Mouse (Mus musculus) heart, embryonic 14.5 days (tissue): ENCODE results near the gene Sik3. TPM values are rescaled to one million over a fixed set of nuclear protein-coding genes. Genes with fewer than 3 reads are reported as not detected.

ENCODE experiments used
- ATAC-seq: fragments of 200-750 bp; cut with Nextera tagmentation; 2 replicates; pipeline ENCODE4 v1.8.0; 2017; ENCODE audit warnings: low read depth, moderate TSS enrichment; ENCODE audit not compliant: insufficient number of reproducible peaks, insufficient read depth, low FRiP score
- H3K27ac ChIP-seq, 2 experiments: fragments of 200-500 bp in 1 of 2; fragments of 300-500 bp in 1 of 2; sonication (generic) in 1 of 2; replicated peaks in 1 of 2; 2 replicates each; pipeline ENCODE4 v1.5.1; 2012 to 2014; ENCODE audit warnings: low read depth in 2 of 2, low read length in 2 of 2, control low read depth in 1 of 2, mild to moderate bottlenecking in 1 of 2, mixed read lengths in 1 of 2; ENCODE audit not compliant: control insufficient read depth in 1 of 2, insufficient read depth in 1 of 2
- H3K27me3 ChIP-seq: fragments of 300-500 bp; sonication (generic); 2 replicates; pipeline ENCODE4 v1.6.1; 2014; ENCODE audit warnings: mild to moderate bottlenecking, low read length, control low read depth; ENCODE audit not compliant: control insufficient read depth, insufficient read depth
- H3K36me3 ChIP-seq: fragments of 300-500 bp; sonication (generic); 2 replicates; pipeline ENCODE4 v1.6.1; 2014; ENCODE audit warnings: mild to moderate bottlenecking, control low read depth, low read length, mixed read lengths; ENCODE audit not compliant: control insufficient read depth, insufficient read depth
- H3K4me1 ChIP-seq, 2 experiments: fragments of 200-500 bp in 1 of 2; fragments of 300-500 bp in 1 of 2; sonication (generic) in 1 of 2; 2 replicates each; pipeline ENCODE4 v1.6.1; 2012 to 2014; ENCODE audit warnings: low read length in 2 of 2, control low read depth in 1 of 2, mixed read lengths in 1 of 2; ENCODE audit not compliant: control insufficient read depth in 2 of 2, insufficient read depth in 2 of 2
- H3K4me2 ChIP-seq: fragments of 300-500 bp; sonication (generic); 2 replicates; pipeline ENCODE4 v1.6.1; 2014; ENCODE audit warnings: mild to moderate bottlenecking, low read length
- H3K4me3 ChIP-seq, 2 experiments: fragments of 200-500 bp in 1 of 2; fragments of 300-500 bp in 1 of 2; sonication (generic) in 1 of 2; 2 replicates each; pipeline ENCODE4 v1.5.1; 2012 to 2014; ENCODE audit warnings: low read length in 2 of 2, mild to moderate bottlenecking in 2 of 2, control low read depth in 1 of 2, low read depth in 1 of 2, moderate library complexity in 1 of 2; ENCODE audit not compliant: control insufficient read depth in 1 of 2, insufficient read depth in 1 of 2
- H3K9ac ChIP-seq: fragments of 300-500 bp; sonication (generic); 2 replicates; pipeline ENCODE4 v1.6.1; 2014; ENCODE audit warnings: mild to moderate bottlenecking, low read length
- H3K9me3 ChIP-seq: fragments of 300-500 bp; sonication (generic); 2 replicates; pipeline ENCODE4 v1.6.1; 2016; ENCODE audit warnings: low read length, control low read depth; ENCODE audit not compliant: control insufficient read depth
- WGBS: fragments of 180-500 bp; shearing (Covaris S2); extraction: QIAGEN DNeasy Blood & Tissue Kit; methylation state at CpG from one replicate; pipeline ENCODE4 v1.1.7; 2014; 5-methylcytosine and 5-hydroxymethylcytosine counted together
- polyA plus RNA-seq: library from polyadenylated mRNA; unstranded; fragments of >200 nt; fragmentation: Nextera tagmentation; extraction: Ambion mirVana; gene quantifications from 2 replicates; pipeline ENCODE4 v1.2.1, GENCODE M21; 2014

Gene Sik3
- polyA plus RNA-seq, 1 experiment from 2014 or later, result 14.1 TPM

GRCm38 (mm10) chr9:46016417-46016816 lies 3.8 kb downstream of the Sik3 start:
- H3K9ac ChIP-seq, result no peak overlapping the region
- peaks cover 24 to 46% of the 10 kb centered on the region in 2 experiments for H3K4me1 ChIP-seq
- no peaks in the 10 kb centered on the region for H3K27me3 ChIP-seq
- WGBS, result 69% methylated on average over 4 of the region's 4 CpGs
- H3K9me3 ChIP-seq, result no peaks in the 10 kb centered on the region
- peak overlapping the region; percentile 78 for H3K4me2 ChIP-seq
- ATAC-seq, result no peak
- peaks cover 14% of the 10 kb centered on the region; the same call in 1 of the 2 replicates for H3K36me3 ChIP-seq
- no peak overlapping the region for H3K27ac ChIP-seq
- H3K4me3 ChIP-seq, result no peak overlapping the region

DNA sequence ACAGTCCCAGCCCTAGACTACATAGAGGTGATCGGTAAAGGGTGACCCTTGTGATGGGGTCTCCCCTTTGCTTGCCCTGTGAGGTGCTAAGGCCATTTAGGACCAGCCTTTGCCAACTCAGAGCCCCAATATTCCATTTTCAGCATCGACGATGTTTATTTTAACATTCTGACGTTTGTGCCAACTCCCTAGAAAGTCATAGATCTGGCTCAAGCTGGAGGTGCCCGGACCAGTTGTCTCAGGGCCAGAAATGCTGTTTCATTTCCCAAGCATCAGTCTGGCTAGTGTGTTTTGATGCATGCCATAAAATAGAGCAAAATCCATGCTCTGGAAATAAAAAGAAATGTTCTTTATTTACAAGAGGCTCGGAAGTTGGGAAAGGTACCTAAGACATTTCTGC lies 5.7 kb downstream of the Sik3 start:
- Histone ChIP-seq H3K9me3 (no peaks in the 10 kb centered on the region), H3K27ac (no peak overlapping the region), H3K4me1 (peaks cover 21 to 39% of the 10 kb centered on the region in 2 experiments), H3K9ac (no peak overlapping the region), H3K36me3 (peaks cover 14% of the 10 kb centered on the region; the same call in 1 of the 2 replicates), H3K4me3 (no peak overlapping the region), H3K27me3 (no peaks in the 10 kb centered on the region), H3K4me2 (no peak overlapping the region)
- 90% methylated on average over 6 of the region's 6 CpGs for WGBS
- no peak for ATAC-seq

DNA sequence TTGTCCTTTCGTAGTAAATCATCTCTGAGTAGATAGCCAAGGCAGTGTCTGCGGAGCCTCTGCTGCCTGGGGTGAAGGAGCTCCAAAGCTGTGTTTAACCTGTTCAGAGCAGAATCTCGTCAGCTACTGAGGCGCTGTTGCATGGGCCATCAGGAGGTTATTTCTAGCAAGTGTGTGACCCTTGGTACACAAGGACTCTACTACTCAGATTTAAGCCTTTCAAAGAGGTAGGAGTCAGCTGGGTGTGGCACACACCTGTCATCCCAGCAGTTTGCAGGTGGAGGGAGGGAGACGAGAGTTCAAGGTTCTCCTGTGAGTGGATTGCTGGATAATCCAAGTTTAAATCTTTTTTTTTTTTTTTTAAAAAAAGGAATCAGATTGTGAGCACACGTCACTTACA lies 7.4 kb downstream of the Sik3 start:
- 79% methylated on average over 6 of the region's 6 CpGs for WGBS
- Histone ChIP-seq H3K27ac (no peak overlapping the region), H3K27me3 (no peaks in the 10 kb centered on the region), H3K9ac (no peak overlapping the region), H3K36me3 (peaks cover 14% of the 10 kb centered on the region; the same call in 1 of the 2 replicates), H3K4me1 (peaks cover 11 to 25% of the 10 kb centered on the region in 2 experiments), H3K4me3 (no peak overlapping the region), H3K9me3 (no peaks in the 10 kb centered on the region), H3K4me2 (no peak overlapping the region)
- ATAC-seq, result no peak

GRCm38 (mm10) chr9:46023591-46023990 lies 11.0 kb downstream of the Sik3 start:
- H3K9ac ChIP-seq, result no peak overlapping the region
- H3K4me1 ChIP-seq, result peaks cover 0 to 2% of the 10 kb centered on the region in 2 experiments; a peak in 2 of 4 replicates
- no peak overlapping the region for H3K4me2 ChIP-seq
- no peak for ATAC-seq
- H3K27me3 ChIP-seq, result no peaks in the 10 kb centered on the region
- no peak overlapping the region for H3K27ac ChIP-seq
- H3K36me3 ChIP-seq, result peaks cover 11% of the 10 kb centered on the region; the same call in 1 of the 2 replicates
- no peaks in the 10 kb centered on the region for H3K9me3 ChIP-seq
- H3K4me3 ChIP-seq, result no peak overlapping the region
- 94% methylated on average over 11 of the region's 11 CpGs for whole genome bisulfite sequencing

DNA sequence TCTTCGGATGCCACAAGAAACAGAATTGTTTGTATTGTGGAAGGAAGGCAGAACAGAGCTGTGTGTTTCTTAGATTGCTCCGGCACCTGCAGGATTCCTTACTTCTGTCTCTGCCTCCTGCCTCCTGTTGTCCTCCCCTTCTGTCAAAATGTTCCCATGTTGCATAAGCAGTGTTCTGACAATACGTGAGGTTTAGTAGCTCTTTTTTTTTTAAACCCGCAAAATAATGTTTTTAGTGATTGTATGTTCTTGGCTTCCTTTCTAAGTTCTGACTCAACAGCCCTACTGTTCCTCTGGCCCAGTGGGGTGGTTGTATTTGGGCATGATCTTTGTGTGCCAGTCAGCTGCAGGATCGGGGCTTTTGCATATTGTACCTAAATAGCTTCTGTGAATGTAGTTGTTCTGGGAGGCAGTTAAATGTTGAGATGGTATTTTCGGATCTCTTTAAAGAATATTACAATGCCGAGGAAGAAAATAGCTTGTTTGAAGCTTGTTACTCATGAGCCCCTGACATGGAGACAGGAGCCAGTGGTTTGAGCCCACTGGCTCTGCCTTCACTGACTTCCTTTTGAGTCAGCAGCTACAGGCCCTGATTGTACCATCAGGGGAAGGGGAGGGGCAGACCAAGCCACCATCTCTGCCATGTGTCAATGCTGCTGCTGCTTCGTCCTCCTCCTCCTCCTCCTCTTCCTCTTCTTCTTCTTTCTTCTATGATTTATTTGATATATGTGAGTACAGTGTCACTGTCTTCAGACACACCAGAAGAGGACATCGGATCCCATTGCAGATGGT lies 13.6 kb downstream of the Sik3 start:
- 0 out of 2 replicates have a peak, but pooled peaks cover under 1% of the 10 kb centered on the region for H3K36me3 ChIP-seq
- 86% methylated on average over 9 of the region's 9 CpGs for WGBS
- ATAC-seq, result no peak

DNA sequence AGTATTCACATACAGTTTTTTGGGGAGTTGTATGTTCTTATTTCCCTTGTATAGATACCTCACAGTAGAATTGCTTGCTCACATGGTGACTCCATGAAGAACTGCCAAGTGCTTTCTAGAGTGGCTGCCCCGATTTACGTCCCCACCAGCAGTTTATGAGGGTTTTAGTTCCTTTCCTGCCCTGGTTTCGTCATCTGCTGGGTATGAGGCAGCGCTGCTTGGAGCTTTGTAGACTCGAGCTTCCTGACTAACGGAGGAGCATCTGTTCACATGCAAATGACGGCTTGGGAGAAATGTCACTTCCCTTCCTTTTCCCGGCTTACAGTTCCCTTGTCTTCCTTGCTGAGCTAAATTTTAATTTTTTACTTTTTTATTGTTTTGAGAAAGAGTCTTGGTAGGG lies 15.4 kb downstream of the Sik3 start:
- no peak for ATAC-seq
- Histone ChIP-seq H3K9ac (no peak overlapping the region), H3K27ac (no peak overlapping the region), H3K27me3 (no peaks in the 10 kb centered on the region), H3K4me1 (peaks cover 17 to 29% of the 10 kb centered on the region in 2 experiments), H3K4me3 (no peak overlapping the region), H3K9me3 (no peaks in the 10 kb centered on the region), H3K4me2 (no peak overlapping the region), H3K36me3 (no peaks in the 10 kb centered on the region)
- 50% methylated on average over 8 of the region's 8 CpGs for WGBS

More for the DNA sequence above, 13.6 kb downstream of the Sik3 start:
- H3K9ac ChIP-seq, result no peak overlapping the region
- no peak overlapping the region for H3K27ac ChIP-seq
- no peaks in the 10 kb centered on the region for H3K9me3 ChIP-seq
- peaks cover 6 to 11% of the 10 kb centered on the region in 2 experiments for H3K4me1 ChIP-seq
- no peak overlapping the region for H3K4me3 ChIP-seq
- no peak overlapping the region for H3K4me2 ChIP-seq
- no peaks in the 10 kb centered on the region for H3K27me3 ChIP-seq

DNA sequence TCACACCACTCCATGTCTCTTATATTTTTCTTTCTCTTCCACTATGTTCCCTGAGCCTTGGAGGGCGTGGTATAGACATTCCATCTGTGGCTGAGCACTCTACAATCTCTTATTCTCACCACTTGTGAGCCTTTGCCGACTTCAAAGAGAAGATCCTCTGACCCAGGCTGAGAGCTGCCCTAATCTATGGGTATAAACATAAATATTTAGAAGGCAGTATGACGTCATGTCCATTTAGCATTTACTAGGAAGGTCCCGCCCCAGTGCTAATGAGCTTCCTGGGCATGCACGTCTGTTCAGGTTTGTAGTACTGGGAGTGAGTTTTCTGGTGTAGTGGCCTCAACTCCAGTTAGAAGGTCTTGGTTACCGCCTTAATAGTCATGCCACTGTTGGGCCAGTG lies 16.9 kb downstream of the Sik3 start:
- H3K36me3 ChIP-seq, result no peaks in the 10 kb centered on the region
- no peak overlapping the region for H3K27ac ChIP-seq
- 67% methylated on average over 6 of the region's 6 CpGs for WGBS
- H3K4me3 ChIP-seq, result no peak overlapping the region
- H3K27me3 ChIP-seq, result no peaks in the 10 kb centered on the region
- H3K9ac ChIP-seq, result no peak overlapping the region
- H3K4me1 ChIP-seq, result peaks cover 23 to 35% of the 10 kb centered on the region in 2 experiments
- H3K9me3 ChIP-seq, result no peaks in the 10 kb centered on the region
- no peak overlapping the region for H3K4me2 ChIP-seq
- no peak for ATAC-seq
